Mouse (Mus musculus) c-Kit-negative CD71-positive TER-119-positive erythroid progenitor cells, embryonic 14.5 days (primary cell): ENCODE results near the gene Abcd2.

Experiments used
- DNase-seq: peaks from one replicate; pipeline ENCODE4 v3.0.0-alpha.2; 2013; ENCODE audit warnings: low read depth, low spot score

Gene Abcd2

DNA sequence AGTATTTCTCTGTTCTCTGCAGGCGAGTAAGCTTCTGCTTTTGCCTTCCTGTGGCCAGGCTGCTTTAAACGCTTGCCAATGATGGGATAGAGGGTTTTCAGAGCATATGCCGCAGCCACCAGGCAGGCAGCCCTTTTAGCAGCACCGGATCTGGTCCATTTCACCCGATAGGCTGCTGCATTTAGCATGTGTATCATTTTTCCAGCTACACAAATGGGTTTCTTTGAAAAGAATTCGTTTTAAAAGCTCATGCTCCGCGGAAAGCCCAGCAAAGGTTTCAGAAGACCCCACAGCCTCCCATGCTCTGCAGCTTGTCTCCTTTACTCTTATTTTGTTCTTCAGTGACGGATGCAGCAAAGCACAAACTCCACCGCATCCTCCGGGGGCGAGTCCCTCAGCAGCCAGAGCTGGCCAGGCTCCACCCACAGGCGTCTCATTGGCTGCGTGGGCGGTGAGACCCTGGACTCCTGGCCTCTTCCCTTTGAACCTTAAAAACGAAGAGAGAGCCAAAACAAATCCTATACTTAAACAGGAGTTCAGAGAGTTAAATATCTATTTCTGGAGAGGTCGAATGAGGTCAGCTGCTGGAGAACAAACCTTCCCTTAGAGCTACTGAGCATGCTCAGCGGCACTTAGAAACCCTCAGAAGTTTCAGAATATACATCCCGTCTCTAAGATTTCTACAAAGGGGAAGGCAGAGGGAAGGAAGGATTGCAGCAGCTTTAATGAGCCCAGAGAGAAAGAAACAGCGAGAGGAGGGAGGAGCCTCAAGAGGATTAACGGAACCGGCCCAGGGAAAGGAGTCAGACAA is at the start of gene Abcd2:
Gene Abcd2 (minus strand): TSS at position 388 of the 811 bp plus-strand sequence.
- peak; percentile 1 for DNase-seq

DNA sequence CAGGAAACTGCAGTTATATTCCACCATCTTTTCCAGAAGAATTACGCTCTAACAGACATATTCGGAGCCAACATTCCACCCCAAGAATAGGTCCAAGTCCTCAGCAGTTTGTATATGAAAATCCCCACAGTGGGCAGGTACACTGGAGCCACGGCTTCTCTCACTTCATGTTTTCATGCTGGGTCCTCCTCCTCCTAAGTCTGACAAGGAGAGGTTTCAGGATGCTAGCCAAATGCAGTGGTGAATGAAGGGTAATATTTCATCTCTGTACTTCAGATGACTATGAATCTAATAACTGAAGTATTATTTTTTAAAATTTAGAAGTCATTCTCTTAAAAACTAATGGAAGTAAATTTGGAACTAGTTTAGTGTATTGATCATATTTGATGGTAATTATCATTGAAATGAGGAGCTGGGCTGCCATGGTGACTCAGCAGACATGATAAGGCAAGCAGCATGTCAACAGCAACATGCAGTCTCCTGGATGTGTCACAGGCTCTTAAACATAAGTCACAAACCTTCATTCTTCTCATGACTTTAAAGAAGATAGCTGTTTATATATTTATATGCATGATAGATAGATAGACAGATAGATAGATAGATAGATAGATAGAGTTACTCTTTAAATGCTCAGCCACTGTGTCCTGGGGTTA is 49.2 kb upstream of the Abcd2 start:
- no peak for DNase-seq

DNA sequence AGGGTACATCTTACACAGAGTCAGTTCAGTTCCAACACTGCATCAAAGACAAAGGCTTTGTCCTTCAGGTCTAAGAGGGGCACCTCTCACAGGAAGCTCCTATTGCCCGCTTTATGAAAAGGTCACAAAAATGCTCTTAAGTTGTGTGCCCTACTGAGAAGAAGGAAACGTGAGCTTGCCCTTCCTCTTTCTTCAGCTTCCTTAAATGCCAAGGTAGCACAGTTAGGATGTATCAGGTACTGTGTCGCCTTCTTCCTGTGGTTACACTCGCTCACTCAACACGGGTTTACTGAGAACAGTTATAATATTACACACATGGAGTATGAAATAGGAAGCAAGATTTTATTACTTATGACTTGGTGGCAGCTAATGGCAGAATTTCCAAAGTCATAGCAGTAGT is 45.7 kb upstream of the Abcd2 start:
- no peak for DNase-seq

DNA sequence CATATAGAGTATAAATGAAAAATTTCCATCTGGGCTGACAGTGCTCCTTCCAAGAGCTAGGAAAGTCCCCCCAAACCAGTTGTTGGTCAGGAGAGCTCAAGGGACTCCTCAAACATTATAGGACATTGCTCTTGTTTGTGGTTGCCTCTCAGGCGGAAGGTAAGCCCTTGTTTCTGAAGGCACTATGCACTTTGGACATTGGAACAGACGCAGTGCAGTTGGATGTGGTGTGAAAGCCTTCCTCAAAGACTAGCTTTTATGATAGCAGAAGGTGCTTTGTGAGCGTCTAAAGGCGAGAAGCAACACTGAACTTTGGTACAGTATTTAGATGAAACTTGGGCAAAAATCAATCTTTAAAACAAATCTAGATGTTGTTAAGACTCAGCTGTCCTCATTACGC is 14.9 kb upstream of the Abcd2 start:
- DNase-seq, result no peak

DNA sequence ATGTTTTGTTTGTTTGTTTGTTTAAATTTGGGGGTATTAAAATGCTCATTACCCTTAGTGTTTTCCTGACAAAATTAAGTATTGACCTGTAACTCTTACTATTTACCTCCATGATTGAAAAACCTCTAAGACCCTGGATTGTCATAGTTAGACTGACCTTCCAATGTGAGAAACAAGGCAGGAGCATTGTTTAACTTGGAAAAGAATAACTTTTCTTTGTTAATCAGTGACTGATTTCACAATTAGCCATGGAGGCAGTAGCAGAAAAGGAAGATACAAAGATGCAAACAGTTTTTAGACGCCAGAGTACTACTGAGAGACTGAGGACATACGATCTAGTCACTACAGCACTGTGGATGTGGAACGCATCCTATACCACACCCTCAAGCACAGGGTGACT is 11.9 kb upstream of the Abcd2 start:
- no peak for DNase-seq

DNA sequence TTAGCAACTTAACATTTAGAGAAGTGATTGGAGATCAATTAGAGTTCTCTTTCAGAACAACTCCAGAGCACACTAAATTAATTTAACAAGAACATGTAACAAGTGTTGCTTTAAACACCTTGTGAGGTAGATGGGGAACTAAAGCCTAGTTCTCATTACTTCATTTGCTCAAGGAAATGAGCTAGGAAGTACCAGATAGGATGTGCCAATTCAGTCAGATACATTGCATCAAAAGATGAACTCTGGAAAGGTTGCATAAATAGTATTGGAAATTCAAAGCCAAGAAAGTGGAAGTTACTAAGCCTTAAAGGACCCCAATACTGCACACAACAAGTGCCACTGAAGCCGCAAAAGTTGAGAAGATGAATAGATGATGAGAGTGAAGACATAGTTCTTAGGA is 10.9 kb upstream of the Abcd2 start:
- DNase-seq, result no peak

DNA sequence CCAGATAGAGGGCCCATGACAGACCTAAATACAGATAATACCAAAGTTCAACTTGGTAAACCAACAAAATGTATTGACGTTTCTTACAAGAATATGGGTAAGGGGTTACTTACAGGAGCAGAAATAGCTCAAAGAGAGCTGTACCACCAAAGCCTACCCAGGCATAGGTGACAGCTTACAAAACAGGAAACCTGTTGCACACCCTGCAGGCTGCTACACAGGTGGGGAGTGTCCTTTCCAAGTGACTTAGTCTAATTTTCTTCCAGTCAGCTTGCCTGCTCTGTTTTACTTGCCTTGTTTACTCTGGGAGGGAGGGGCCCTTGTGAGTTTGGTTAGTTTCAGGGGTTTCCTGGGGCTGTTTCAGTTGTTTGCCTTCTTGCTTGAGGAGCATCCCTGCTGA is 9.2 kb upstream of the Abcd2 start:
- DNase-seq, result no peak

DNA sequence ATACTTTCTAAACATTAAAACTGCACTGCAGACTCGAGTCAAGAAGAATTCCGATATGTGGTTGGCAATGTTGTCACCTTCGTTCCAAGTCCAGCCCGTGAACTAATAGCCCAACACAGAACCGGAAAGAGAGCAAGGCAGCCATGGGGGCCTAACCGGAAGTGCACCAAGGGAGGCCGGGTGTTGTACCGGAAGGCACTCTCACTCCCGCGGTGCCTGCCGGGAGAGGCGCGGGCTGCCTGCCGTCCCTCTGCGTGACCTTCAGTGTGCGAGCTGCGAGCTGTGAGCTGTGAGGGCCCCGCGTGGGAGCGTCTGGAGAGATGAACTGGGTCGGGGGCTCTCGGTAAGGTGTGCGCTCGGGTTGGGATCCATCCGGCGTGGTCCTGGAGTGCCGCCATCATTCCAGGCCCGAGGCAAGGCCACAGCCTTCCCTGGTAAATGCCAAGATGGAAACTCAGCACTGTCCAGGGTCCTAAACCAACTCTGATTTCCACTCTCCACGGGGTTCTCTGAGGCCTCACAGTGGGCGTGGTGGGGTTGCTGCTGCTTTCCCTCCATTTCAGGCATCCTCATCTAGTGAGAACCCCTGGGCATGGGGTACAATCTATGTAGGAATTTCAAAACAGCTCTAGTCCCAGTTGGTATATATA is 7.8 kb upstream of the Abcd2 start, which contains the start of gene CN725425:
Gene CN725425 (plus strand): TSS at position 239 of the 650 bp plus-strand sequence.
- DNase-seq, result no peak

DNA sequence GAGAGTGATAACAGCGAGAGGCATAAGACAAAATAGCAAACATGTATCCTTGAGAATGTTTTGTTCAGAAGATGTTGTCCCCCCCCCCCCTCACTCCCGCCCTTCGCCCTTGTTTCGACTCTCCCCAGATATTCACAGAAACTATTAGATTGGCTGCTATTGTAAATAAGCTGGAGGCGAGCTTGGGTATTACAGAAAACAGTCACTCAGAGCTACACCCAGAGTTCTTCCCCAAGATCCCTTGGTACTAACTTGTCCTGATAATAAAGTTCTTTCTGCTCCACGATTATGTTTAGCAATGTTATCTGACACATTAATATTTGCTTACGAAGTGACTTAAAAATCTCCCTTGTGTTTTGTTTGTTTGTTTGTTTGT is 612 bp upstream of the Abcd2 start:
- no peak for DNase-seq

DNA sequence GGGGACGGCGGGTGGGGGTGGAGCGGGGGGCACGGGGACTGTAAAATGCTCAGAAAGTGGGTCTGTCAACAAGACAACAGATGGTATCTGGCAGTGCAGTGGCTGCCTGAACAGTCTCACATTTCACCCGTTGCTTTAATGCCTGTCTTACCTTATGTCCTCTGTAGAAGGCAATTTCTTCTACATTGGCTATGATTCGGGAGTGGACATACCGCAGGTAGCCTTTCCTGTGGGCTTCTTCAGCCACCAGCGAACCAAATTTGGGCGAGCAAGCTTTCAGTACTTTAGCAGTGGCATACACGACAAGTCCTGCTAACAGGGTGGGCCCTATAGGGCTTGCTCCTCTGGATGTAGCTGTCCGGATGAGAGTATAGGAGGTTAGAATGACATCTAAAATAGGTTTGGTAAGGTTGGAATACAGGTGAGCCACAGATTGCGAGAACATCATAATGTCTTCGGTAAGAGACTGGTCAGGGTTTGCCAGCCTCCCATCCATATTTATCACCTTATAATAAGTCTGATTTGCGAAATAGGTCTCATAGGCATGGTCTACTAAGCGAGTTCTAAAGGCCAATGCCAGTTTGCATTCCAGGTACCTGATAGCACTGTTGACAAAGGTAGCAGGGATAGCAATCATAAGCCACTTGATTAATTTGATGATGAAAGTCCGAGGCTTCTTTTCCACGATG is 936 bp downstream of the Abcd2 start:
- DNase-seq, result no peak

DNA sequence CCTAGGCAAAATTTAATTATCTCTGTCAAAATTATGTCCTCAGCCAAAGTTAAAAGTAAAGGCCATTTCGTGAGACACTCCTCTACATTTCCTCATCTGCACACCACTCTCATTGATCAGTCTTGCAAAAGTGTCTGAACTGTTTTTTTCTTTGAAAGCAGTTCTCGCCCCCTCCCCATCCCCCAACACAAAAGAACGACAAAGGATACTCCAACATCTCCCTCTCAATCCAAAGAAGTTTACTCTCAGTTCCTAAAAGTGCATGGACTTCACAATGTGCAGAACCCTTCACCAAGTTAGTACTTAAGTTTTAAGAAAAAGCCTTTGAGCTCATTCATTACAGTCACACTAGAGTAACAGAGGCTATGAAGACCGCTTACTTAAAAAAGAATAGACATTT is 1.6 kb downstream of the Abcd2 start:
- no peak for DNase-seq

DNA sequence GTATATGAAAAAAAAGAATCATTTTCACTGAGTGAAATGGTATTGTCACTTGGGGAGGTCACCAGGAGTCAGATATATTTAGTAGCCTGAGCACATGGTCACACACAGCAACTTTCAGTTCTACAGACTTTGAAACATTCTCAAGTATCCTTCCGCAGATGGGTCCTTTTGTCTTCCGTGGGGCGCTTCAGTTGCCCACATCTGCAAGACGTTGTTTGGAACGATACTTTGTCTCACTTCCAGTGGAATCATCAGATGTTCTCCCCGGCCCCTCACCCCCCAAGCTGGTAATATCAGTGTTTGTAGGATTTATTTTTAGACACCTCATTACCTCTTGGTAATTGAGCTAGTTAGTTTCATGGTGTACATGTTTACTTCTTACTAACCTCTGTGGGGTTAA is 5.2 kb downstream of the Abcd2 start:
- no peak for DNase-seq

DNA sequence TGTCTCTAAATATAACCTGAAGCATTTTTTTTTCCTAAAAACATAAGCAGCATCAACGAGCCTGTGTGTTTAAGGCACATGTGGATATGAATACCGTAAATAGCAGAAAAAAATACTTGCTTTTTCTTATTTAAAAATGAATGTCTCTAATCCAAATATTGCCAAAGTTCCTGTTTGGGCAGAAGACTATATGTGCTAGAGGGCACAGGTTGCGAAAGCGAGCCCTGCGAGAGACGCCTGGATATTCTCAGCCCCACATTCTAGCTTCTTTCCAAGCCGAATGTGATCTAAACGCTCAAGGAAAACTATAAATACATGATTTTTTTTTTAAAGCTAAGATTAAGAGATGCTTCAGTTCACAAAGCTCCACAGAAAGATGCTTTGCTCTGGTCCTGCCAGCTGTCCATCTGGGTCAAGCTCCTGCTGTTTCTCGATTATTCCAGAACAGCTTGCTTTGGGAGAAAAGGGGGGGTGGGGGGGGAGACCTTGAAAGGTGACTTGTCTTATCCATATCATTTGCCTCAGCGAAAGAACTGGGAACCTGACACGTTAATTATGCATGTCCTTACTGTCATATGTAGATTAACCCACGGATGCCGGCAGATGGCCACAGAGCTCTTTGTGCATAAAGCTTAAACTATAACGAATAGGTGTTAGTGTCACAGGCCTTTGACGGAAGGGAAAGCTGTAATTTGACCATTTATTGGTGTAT is 11.5 kb downstream of the Abcd2 start:
- no peak for DNase-seq

DNA sequence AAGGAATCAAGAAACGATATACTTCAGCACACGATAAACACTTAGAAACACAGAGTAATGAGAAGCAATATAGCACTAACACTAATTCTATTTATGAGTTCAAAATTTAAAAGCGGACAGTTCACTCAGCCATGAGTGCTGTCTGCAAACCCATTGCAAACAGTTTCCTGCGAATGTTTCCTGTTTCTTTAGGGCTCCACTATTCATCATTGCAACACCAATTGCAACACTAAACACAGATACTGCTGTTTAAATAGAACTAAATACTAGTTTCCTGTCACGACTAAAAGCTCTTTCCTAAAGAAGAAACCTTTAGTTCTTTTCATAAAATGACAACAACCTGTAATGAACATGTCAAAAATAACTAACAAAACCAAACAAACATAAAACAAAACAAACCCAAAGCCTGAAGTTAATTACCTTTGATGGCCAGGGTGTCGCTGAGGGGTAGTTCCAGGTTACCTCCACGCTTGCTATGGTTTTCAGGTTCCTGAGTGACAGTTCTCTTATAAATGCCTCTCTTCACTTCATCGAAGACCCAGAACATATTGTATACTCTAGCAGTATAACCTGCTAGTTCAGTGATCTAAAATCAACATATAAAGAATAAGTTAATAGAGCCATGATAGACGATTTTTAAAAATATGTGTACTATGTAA is 12.8 kb downstream of the Abcd2 start:
- DNase-seq, result no peak

DNA sequence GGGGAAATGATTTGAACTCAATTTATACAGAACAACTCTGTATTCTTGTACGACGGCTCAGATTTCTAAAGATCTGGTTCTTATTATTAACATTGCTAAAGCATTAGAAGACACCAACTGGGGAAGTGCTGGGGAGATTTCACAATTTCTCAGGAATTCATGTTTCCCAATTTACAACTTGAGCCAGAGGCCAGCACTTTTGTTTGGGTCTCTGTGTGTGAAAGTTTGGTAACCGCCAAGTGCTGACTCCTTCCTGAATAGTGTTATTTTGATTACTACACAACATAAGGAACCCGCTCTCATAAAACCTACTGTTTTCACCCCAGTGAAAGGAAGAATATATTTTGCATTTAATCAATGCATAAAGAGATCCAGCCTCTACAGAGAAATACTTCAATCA is 19.4 kb downstream of the Abcd2 start:
- DNase-seq, result no peak

DNA sequence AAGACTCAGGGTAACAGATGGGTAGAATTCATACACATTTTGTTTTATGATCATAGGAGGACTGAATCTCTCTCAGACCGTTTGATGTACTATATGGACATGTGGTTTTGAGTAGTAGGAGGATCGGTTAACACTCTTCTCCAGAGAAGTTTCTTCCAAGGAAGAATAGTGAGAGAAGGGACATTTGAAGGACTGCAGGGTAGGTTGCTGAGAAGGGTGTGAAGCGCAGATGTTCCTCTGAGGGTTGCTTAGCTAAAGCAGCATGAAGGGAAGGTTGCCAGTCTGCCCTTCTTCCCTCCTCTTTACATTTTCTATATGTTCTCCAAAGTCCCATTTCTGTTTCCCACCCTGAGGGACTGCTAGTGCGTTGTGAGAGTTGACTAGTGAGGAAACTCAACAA is 20.3 kb downstream of the Abcd2 start:
- DNase-seq, result no peak

DNA sequence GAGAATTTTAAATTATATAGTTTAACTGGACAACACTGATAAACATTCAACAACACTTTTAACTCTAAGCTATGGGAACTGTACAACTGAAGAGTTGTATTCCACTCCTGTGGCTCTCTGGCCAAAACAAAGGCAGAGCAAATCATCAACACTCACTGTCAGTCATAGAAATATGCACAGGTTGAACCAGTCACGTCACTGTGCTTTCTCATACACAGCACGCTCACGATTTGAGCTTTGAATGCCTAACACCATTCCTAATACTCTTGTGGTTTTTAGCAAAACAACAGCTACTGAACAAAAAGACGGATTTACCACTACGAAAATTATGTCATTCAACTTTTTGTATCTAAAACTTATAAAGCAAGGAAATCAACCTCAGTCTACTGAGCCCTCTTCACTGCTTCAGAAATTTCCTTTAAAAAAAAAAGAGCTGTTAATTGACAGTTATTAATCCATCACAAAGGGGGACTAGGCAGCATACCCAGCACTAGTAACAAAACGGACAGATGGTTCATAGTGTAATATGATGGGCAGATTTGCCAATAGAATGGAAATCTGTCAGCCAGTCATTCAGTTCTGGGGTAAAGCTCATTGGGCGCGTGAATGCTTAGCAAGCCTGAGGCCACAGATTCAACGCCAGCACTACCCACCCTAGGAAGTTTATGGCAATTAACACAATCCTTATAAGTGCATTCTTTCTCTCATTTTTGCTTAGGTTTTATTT is 20.8 kb downstream of the Abcd2 start:
- DNase-seq, result no peak

DNA sequence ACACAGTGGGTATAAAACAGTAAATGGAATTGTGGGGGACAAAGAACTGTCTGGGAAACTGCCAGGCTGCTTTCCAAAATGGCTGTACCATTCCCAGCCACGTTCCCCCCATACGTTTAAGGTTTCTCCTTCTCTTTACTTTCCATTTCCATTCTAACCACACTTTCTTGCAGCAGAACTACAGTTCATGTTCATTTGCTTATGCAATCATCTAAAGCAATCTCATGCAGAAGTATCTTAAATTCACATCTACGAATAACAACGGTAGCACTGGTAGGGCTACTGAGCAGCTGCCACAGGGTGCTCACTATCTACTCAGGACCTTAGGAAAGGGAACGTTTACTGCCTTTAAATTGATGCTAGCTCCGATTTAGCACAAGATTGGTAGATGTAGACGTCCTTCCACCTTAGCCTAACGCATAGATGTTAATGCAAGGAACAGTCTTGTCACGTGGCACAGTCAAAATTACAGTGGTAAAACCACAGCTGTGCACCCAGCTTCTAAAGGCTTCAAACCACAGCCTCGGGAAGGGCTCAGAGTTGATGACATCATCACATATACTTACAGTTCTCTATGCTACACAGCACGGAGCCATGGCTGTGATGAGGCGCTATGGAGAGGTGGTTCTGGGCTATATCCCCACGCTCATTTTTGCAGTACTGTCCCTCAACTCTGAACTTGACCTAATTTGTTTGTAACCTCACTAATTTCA is 23.6 kb downstream of the Abcd2 start:
- DNase-seq, result no peak

DNA sequence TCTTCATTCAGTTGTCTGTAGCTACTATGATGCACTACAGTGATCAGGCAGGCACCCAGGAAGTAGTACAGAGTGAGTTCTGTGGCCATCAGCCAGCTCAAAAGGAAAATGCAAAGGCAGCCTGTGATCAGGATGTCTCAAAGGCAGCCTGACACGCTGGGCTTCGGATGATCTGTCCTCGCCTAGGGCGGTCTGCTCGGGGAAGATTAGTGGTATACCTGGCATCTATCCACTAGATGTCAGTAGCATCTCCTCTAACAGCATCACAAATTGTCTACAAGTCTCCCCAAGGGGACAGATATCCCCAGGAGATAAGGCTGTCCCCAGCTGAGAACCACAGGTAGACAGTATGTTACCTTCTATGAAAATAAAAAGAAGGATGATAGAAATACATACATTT is 26.6 kb downstream of the Abcd2 start:
- DNase-seq, result no peak

DNA sequence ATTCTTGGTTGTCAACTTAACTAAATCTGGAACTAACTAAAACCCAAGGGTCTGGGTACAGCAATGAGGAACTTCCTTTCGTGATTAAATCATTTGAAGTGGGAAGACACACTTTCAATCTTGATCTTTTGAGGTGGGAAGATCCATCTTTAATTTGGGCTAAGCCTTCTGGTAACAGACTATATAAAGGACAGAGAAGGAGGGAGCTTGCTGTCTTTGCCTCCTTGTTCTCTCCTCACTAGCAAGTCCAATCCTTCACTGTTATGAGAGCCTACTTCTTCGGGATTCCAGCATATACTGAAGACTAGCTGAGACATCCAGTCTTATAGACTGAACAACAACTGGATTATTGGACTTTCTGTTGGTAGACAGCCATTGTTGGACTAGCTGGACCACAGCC is 28.1 kb downstream of the Abcd2 start:
- no peak for DNase-seq
